Mouse (Mus musculus) brown adipose tissue, adult 24 weeks (tissue): ENCODE data around the gene Trpm8. TPM values are rescaled to one million over a fixed set of nuclear protein-coding genes. Genes with fewer than 3 reads are reported as not detected.

Experiments
- H3K27ac ChIP-seq: fragments of 200-500 bp; replicated peaks from 2 replicates; pipeline ENCODE4 v1.5.1; 2012; ENCODE audit warnings: low read depth, mild to moderate bottlenecking, low read length
- H3K4me1 ChIP-seq: fragments of 200-500 bp; 2 replicates; pipeline ENCODE4 v1.6.1; 2012; ENCODE audit warnings: low read length, mixed read lengths; ENCODE audit not compliant: control insufficient read depth, insufficient read depth, insufficient read length
- H3K4me3 ChIP-seq: fragments of 200-500 bp; 2 replicates; pipeline ENCODE4 v1.5.1; 2012; ENCODE audit warnings: low read depth, mild to moderate bottlenecking, low read length, moderate library complexity; ENCODE audit not compliant: insufficient read depth
- polyA plus RNA-seq: library from polyadenylated mRNA; stranded (reverse); fragments of >200 nt; gene quantifications from 2 replicates; pipeline ENCODE4 v1.2.4, GENCODE M21; 2012; ENCODE audit not compliant: missing spikeins, insufficient read depth, insufficient read length

Gene Trpm8
- polyA plus RNA-seq, 1 experiment, result not detected

DNA sequence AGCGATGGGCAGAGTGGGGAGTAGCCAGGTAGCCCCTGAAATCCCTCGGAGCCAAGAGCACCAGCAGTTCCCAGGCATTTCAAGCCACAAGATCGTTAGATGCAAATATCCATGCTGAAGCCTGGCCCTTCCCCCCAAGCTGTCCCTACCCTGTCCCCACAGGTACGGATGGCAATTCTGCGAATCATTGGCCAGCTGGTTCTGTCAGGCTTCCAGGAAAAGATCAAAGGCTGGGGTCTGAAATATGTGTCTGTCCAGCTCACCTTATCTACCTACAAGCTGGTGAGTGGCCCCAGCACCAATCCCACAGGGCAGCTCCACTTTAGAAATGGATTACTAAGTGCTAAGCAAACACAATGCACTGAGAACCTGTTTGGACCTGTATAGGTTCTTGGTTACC lies 40.1 kb upstream of the Trpm8 start:
- no peaks in the 10 kb centered on the region for H3K4me1 ChIP-seq
- no peak overlapping the region for H3K4me3 ChIP-seq
- H3K27ac ChIP-seq, result no peak overlapping the region

DNA sequence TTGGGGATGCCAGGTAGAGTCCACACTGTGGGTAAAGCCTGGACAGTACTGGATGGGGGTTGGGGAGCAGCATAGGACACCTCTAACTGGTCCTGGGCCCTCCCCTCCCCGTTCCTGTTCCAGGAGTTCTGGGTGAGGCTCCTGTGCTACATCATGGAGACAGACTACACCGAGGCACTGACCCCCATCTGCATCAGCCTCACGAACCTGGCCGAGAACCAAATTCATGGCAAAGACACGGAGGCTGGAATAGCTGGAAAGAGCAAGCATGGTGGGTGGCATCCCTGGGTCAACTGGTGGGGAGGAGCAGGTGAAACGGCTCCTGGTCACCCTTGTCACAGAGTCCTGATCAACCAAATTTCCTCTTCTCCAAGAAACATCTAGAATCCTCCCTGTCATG lies 38.7 kb upstream of the Trpm8 start:
- Histone ChIP-seq H3K4me1 (no peaks in the 10 kb centered on the region), H3K27ac (no peak overlapping the region), H3K4me3 (no peak overlapping the region)

DNA sequence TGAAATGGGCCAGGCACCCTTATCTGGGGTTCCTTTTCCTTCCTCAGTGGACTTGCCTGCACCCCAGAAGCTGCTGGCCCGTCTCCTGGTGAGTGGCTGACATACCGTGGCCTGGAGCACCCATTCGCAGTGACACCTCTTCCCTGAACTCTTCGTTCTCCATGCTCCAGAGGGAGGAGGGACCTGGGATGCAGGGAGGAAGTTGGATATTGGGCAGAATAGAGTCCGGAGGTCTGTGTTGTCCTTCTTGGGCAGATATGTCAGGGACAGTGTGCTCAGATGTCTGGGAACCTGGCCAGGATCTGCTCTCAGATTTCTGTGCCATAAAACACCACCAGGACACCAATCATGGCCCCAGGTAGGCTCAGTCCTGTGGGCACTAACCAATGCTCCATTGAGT lies 37.4 kb upstream of the Trpm8 start:
- Histone ChIP-seq H3K4me1 (no peaks in the 10 kb centered on the region), H3K4me3 (no peak overlapping the region), H3K27ac (no peak overlapping the region)

DNA sequence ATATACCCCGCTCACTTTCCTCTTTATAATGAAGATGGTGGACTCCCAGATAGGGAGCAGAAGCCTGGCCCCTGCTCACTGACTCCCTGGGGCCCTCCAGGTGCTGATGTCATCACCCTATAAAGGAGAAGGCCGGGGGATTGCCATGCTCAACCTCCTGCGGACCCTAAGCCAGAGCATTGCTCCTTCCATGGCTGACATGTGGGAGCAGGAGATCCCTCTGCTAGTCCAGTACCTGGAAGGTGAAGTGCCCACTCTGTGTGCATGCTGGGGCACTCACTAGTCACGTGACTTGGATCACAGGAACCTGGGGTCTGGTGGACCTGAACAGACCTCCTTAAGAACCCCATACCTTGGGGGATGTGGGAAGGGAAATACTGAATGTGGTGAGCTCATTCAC lies 36.9 kb upstream of the Trpm8 start:
- Histone ChIP-seq H3K4me3 (no peak overlapping the region), H3K4me1 (no peaks in the 10 kb centered on the region), H3K27ac (no peak overlapping the region)

DNA sequence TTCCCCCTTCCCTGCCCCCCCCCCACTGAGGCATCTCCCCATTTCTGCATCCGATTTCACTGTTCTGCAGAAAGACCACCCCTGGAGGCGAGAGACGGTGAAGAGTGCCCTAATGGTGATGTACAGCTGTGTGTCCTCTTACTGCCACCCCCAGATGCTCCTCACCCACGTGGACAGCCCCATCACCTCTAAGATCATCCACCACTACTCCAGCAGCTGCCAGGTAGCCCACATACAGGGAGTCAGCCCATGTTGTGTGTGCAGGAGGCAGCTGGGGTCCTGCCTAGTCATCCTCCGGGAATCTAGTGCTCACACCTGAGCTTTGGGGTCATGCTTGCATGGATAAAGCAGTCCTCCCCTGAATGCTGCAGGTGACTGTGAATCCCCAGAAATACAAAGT lies 33.6 kb upstream of the Trpm8 start:
- Histone ChIP-seq H3K4me1 (no peaks in the 10 kb centered on the region), H3K27ac (no peak overlapping the region), H3K4me3 (no peak overlapping the region)

DNA sequence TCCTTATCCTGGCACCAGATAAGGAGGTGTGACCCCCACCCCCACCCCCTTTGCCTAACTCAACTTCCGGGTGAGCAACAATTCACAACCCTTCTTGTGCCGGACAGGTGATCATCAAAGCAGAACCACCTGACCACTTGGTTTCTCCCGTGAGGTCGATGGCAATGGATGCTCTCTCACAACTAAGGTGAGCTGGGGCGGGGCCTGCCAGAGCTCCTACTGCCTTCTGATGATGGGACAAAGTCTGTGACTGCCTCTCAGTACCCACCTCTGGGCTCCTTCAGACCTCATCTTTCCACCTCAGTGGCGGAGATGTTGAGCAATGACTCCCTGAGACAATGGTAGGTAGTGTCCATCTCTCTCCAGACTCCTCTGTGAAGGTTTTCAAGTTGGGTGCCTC lies 31.6 kb upstream of the Trpm8 start:
- Histone ChIP-seq H3K27ac (no peak overlapping the region), H3K4me3 (no peak overlapping the region), H3K4me1 (no peaks in the 10 kb centered on the region)

DNA sequence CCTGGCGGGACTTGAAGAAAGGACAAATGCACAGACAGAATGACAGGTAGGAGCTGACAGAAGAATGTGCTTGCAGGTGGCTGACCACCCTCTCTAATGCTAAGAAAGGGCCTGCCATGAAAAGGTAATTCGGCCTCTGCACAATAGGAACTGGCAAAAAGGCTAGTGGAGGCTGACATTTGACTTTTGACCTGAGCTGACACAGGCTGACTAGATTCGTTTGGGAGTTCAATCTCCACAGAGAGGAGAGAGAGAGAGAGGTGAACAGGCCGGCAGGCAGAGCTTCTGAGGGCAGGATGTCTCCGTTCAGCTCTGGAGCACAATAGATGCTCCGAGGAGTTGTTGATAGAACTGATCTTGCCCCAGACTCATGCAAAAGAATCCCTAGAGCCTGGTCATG lies 31.1 kb upstream of the Trpm8 start:
- no peak overlapping the region for H3K27ac ChIP-seq
- no peaks in the 10 kb centered on the region for H3K4me1 ChIP-seq
- no peak overlapping the region for H3K4me3 ChIP-seq

DNA sequence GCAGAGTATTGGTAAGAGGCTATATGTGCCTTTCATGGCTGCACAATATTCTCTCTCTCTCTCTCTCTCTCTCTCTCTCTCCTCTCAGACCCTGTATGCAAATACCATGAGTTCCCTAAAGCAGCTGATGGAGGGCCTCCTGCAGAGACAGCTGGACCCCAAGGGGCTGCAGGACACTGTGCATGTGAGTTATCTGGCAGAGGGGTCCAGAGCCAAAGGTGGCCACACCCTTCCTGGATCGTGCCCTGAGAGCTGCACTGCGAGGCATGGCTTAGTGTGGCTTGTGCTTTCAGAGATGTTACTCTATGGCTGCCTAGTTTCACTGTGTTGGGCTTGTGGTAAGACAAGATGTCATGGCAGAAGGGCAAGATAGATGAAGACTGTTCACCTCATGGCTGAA lies 29.8 kb upstream of the Trpm8 start:
- Histone ChIP-seq H3K27ac (no peak overlapping the region), H3K4me3 (no peak overlapping the region), H3K4me1 (no peaks in the 10 kb centered on the region)

DNA sequence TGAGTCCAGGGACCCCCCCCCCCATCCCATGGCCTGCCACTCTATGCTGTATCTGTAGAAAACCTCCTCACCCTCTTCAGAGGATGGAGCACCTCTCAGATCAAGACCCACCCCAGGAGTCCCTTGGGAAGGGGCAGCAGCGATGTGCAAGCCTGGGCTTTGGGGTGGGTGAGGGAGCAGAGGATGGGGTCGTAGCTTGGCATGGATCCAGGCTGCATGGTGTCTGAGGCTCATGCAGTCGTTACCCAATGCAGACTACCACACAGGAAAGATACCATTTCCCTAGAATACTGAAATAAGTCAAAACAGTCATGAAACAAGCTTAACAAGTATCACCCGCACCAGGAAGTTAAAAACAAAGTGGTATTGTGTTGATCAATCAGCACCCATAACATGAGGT lies 28.8 kb upstream of the Trpm8 start:
- Histone ChIP-seq H3K27ac (no peak overlapping the region), H3K4me1 (no peaks in the 10 kb centered on the region)

DNA sequence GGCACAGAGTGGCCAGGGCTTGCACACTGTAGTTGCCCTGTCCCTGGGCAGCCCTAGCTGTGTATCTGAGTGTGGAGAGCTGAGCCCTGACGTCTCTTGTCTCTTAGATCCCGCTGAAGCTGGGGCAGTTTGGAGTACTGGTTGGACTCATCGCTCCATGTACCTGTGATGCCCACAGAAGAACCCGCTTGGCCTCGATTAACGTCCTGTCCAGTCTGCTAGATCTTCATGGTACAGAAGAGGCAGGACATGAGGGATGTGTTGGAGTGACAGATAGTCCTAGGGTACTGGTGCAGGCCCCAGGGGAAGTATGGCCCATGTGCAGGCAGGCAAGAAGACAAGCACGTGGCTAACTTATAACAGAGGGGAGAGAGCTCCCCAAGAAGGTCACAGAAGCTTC lies 27.9 kb upstream of the Trpm8 start:
- Histone ChIP-seq H3K4me1 (no peaks in the 10 kb centered on the region), H3K27ac (no peak overlapping the region), H3K4me3 (no peak overlapping the region)

More for the DNA sequence above, 28.8 kb upstream of the Trpm8 start:
- H3K4me3 ChIP-seq, result no peak overlapping the region

DNA sequence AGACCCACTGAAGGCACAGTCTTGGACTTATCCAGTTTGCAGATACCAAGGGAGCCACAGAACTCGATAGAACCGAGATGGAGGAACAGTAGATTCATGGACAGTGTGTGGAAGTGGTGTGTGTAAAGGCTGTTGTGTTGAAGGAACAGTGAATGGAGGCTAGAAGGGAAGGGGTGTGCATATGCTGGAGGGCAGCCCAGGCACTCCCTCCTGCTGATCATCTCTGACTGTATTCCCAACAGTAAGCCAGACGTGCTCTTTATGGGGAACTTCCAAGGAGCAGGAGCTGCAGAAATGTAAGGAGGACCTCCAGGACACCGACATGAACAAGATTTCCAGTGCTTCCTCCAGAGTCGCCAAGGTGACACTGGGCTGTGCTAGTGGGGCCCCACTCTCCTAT lies 27.4 kb upstream of the Trpm8 start:
- no peak overlapping the region for H3K27ac ChIP-seq
- H3K4me1 ChIP-seq, result no peaks in the 10 kb centered on the region
- no peak overlapping the region for H3K4me3 ChIP-seq

DNA sequence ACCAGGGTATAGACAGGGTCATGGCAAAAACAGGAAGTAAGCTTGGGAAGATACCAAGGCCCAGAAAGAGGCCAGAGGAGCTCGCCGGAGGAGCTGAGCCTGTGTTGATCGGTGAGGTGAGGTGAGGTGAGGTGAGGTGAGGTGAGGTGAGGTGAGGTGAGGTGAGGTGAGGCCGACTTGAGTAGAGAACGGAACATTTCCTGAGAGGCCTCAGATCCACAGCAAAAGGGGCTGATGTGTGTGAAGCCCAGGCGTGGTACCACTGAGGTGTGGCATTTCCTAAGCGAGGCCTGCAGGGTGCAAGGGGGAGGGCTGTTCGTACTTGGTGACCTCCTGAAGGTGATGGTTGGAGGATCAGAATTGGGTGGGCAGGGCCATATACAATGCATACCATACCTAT lies 24.4 kb upstream of the Trpm8 start:
- no peak overlapping the region for H3K27ac ChIP-seq
- H3K4me3 ChIP-seq, result no peak overlapping the region
- H3K4me1 ChIP-seq, result no peaks in the 10 kb centered on the region

DNA sequence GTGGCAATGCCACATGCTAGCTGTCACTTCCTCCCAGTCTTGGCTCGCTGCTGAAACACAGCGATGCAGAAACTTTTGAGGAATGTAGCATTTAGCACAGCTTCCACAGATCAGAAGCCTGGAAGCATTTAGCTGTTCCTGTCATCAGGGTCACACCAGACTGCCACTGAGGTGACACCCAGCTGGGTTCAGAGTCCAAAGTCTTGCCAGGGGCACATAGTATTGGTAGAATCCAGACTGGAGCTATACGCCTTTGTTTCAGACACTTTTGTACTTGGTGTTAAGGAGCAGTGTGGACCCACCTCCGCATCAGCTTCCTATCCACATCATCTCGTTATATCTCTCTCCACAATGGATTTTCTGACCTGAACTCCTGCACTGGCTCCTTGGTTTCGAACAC lies 23.9 kb upstream of the Trpm8 start:
- Histone ChIP-seq H3K27ac (no peak overlapping the region), H3K4me3 (no peak overlapping the region)

DNA sequence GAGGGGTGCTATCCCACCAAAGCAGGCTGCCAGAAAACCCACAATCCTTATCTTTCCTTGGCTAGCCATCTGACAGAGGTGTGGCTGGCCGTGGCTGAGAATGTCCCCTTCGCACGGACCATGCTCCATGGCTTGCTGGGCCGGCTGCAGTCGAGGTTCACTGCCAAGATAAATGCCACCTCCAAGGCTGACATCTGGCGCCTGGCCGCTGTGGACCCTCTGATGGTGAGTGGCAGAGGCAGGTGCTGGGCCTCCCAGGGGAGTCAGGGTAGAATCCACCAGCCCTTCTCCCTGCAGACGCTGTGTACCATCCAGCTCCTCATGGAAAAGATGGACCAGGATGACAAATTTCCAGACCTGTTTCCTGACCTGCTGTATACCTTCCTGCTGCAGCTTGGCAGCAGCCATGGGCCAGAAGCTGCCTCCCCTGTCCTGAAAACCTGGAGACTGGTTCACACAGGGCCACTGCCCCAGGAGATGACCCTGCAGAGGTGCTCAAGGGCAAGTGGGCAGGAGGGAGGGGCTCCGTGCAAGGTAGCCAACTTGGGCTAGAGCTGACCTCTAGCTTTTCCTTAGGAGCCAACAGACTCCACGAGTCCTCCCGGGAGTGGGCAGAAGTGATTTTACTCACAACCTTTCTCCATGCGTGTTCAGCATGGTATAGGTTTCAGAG lies 22.5 kb upstream of the Trpm8 start:
- H3K4me1 ChIP-seq, result no peaks in the 10 kb centered on the region
- no peak overlapping the region for H3K4me3 ChIP-seq
- H3K27ac ChIP-seq, result no peak overlapping the region

More for the DNA sequence above, 23.9 kb upstream of the Trpm8 start:
- no peaks in the 10 kb centered on the region for H3K4me1 ChIP-seq

DNA sequence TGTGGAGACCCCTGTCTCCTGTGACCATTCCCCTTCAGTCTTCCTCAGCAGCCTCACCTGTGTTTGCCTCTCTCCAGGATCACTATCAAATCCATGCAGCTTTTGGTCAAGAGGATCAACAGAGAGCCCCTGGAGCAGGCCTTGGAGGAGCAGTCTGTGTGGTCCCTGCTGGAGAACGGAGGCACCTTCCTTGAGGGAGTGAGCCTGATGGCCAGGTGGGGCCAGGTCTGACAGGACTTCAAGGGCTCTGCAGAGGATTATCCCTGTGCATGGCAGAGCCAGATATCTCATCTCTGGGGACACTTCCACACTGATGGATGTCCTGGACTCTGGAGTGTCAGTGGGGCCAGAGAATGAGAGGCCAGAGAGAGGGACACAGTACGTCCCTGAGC lies 22.0 kb upstream of the Trpm8 start:
- 0 out of 2 replicates have a peak, but pooled peaks cover 2% of the 10 kb centered on the region for H3K4me1 ChIP-seq
- H3K27ac ChIP-seq, result no peak overlapping the region
- H3K4me3 ChIP-seq, result no peak overlapping the region

DNA sequence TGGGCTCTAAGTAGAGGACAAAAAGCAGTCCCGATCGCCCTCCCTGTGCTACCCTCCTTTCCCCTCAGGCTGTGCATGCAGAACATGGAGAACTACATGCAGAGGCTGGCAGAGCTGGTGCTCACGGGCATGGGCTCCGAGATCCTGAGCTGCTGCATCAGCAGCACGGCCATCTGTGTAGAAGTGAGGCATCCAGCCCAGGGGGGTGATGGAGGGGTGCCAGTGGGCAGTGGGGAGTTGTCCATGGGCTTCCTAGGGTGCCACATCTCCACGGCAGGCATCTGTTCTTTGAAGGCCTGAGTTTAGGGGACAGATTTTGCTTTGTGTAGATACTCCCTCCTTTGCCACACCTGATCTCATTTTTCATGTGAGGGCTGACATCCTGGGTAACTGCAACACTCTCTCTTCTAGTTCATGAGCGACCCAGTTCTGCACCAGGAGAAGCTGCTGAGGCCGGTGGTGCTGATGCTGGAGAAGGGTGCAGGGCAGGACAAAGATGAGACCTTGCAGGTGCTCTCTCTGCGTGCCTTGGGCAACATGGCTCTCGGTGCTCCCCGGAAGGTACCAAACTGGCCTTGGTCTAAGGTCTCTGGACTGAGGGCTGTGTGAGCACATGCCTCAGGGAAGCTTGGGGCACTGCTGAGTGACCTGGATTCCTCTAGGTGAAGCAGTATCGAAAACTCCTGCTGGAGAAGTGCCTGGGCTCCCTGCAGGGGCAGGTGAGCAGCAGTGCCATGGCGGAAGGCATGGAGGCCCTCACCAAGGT lies 21.3 kb upstream of the Trpm8 start:
- 0 out of 2 replicates have a peak, but pooled peaks cover 2% of the 10 kb centered on the region for H3K4me1 ChIP-seq
- no peak overlapping the region for H3K4me3 ChIP-seq
- no peak overlapping the region for H3K27ac ChIP-seq
